Mouse (Mus musculus) thymus, adult 2 months (tissue): ENCODE results near the gene Erg.

Experiments
- CTCF ChIP-seq: fragments of 200-500 bp; IDR thresholded peaks from 2 replicates; pipeline ENCODE4 v1.5.1; 2012; ENCODE audit warnings: mild to moderate bottlenecking, control low read depth, low read length, moderate library complexity, borderline replicate concordance; ENCODE audit not compliant: control insufficient read depth, poor library complexity, insufficient read depth; ENCODE audit errors: extremely low read depth
- POLR2A ChIP-seq: fragments of 200-500 bp; IDR thresholded peaks from 2 replicates; pipeline ENCODE4 v1.6.1; 2012; ENCODE audit warnings: mild to moderate bottlenecking, low read length, control low read depth, moderate library complexity; ENCODE audit not compliant: control insufficient read depth, poor library complexity, insufficient read depth; ENCODE audit errors: extremely low read depth

- TF ChIP-seq POLR2A (no peak), CTCF (no peak)
Measured at GRCm38 (mm10) chr16:95440334-95440733, 146.1 kb downstream of the Erg start.
